Mouse (Mus musculus): ENCODE measurements around the gene Abhd14b. TPM values are rescaled to one million over a fixed set of nuclear protein-coding genes. Genes with fewer than 3 reads are reported as not detected.
"Not testable (repeated sequence)": the region's sequence is repeated elsewhere in the genome, so short reads cannot be mapped to it uniquely, and the experiment has no call there.

Abhd14b gene
- total RNA-seq, 2 experiments from 2014 or later, result 4.0 to 4.1 TPM

DNA sequence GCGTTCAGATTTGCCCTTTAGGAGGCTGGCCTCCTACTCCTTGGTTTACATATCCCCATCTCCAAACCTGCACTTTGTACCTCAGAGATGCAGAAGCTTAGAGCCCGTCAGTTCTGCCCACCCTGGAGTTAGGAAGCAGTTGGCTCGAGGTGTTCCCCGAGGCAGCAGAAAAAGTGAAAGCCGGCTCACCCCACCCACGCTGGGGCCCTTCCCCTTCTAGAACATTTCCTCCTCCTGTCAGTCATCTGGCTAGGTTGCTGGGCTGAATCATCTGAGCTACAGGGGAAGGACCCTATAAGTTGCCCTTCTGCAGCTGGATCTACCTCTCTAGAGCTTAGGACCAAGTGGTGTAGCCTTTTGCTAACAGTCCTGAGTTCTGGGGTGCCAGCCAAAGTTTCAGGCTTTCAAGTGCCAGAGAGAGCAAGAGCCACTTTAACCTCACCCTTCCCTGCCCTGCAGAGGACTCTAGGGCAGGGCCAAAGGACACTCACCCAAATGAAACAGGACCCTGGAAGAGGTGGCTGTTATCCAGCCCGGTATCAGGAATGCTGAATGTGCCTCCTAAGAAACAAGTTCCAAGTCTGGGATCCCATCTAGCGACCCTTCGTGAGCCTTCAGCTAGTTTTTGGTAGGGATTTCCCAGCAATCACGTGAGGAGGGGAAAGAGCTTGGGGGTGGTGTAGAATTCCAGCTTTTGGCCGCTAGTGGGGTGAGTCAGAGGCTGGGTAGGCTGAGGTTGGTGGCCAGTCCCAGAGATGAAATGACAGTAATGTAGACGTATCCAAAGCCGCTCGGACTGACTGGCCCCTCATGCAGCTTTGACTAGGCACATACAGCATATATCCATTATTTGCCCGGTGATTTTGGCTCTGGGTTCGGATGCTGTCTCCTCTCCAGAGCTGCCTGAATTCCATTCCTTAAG lies 29.0 kb downstream of the Abhd14b start:
- DNase-seq (ENCODE audit: low spot score), result peak; percentile 85

DNA sequence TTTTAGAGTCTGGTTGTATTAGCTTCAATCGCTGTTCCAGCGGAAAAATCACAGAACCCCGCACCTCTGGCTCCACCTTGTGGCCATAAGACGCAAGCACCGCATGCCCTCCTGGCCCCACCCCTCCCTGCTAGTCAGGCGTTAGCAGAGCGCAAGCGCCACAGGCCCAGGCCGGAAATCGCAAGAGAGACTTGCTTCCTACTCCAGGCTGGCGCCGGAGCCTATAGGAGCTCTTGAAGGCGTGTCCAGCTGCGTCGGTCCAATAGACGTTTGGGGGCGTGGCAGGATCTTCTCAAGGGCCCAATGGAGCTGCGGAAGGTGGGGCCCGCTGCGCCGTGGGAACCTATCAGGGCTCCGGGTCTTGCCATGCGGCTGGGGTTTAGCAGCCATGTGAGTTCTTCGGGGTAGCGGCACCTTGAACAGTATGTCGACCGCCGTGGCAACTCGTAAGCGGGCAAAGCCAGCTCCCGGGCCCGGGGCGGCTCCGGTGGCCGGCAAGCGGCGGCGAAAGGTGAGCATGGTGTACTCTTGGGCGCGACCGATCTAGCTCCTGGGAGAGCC lies 29.7 kb downstream of the Abhd14b start, which contains the start of gene Parp3:
Gene Parp3, minus strand, starts transcription at position 26 of the 561 bp plus-strand sequence.
- peak; percentile 99 for DNase-seq (ENCODE audit: low spot score)

DNA sequence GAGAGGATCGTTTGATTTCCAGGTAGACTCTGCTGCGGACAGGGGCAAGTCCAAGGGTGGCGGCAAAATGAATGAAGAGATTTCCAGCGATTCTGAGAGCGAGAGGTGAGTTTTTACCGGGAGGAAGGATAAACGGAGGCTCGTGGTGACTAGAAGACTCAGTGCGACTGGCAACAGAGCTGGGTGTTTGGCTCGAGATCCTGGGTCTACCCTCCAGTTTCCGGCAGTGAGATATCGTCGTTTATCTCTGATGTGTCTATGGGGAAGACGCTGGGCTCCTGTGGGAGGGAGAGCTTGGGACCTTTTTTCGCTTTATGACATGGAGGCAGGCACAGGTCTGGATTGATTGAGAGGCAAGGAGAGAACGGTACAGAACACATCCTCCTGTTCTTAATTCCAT lies 30.4 kb downstream of the Abhd14b start:
- no peak for DNase-seq (ENCODE audit: low spot score)

DNA sequence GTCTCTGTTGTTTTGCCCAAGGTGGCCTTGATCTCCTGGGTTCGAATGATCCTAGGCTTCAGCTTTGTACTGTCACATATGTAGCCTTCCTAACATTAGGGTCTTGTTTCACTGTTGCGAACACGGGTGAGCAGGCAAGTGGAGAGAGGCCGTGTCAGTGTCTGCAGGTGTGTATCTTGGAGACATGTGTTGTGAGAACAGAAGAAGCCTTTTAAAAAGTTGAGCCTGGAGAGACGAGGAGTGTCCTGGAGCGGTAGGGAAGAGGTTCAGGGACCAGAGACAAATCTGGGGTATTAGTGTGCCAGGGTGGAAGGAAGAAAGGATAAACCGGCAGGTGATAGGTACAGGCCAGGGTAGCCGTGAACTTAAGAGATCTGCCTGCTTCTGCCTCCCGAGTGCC lies 30.8 kb downstream of the Abhd14b start:
- DNase-seq (ENCODE audit: low spot score), result no peak

DNA sequence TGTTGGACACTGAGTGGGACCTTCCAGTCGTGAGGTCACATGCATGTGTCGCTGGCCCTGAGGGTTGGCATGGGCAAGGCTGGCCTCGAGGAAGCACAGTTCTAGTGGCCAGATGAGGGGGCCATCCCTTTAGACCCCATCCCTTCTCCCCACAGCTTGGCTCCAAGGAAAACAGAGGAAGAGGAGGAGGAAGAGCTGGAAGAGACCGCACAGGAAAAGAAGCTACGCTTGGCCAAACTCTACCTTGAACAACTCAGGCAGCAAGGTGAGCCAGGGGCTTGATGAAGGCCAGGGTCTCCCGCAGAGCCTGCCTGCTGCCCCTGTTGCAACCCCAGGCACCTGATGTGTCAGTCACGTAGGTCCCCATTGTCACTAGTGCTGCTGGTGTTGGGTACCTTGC lies 33.3 kb downstream of the Abhd14b start:
- no peak for DNase-seq (ENCODE audit: low spot score)

DNA sequence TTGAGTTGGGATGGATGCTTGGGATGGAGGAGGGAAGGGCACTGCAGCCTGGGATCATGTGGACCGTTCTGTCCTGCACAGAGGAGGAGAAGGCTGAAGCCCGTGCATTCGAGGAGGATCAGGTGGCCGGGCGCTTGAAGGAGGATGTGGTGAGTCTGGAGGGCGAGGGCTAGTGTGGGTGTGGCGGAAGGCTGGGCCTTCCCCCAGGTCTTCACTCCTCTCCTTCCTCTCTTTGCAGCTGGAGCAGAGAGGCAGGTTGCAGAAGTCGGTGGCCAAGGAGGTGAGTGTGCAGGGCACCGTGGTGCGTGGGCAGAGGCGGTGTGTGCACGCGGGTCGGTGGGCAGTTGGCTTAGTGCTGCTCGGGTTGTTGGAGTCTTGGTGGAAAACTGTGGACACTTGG lies 33.8 kb downstream of the Abhd14b start:
- no peak for DNase-seq (ENCODE audit: low spot score)

DNA sequence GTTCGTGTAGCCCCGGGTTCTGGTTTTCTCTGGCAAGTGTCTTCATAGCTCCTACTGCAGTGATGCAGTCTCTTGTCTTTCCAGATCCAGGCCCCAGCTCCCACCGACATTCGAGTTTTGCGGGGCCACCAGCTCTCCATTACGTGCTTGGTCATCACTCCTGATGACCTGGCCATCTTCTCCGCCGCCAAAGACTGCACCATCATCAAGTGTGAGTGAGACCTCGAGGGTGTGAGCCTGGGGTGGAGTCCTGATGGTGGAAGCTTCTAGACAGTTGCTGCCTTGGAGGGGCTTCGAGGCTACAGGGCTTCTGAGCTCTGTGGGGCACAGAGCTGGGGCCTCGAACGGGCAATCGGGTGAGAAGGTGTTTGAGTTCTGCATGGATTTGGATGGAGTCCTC lies 34.4 kb downstream of the Abhd14b start:
- DNase-seq (ENCODE audit: low spot score), result no peak

DNA sequence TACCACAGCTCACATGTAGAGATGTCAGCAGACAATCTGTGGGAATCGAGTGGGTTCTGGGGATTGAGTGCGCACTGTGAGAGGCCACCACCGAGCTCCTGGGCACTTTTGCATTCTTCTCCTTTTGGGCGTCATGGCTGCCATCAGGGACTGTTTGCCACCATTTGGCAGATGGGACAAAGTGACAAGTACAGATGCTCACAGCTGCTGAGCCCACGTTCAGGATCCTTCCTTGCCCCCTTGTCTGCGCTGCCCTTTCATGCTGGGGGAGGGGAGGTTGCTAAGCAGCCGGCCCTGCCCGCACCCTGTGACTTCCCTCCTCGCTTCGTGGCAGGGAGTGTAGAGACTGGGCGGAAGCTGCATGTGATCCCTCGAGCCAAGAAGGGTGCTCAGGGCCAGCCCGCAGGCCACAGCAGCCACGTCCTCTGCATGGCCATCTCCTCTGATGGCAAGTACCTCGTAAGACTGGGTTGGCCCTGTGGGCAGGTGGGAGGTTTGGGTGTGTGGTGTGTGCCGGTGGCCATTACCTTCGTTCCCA lies 35.4 kb downstream of the Abhd14b start:
- no peak for DNase-seq (ENCODE audit: low spot score)

DNA sequence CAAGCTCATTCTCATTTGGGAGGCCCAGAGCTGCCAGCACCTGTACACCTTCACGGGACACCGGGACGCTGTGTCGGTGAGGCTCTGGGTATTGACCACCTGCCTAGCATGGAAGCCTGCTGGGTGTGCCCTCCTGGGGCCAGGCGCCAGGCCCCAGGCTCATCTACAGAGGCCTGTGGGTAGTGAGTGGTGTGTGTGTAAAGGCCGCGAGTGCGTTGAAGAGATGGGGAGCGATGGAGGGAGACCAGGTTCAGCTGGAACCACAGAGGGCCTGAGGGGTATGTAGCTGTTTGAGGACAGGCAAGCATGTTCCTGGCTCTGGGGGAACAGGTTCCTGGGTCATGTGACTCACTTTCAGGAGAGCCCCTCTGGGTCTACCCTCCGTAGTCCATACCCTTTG lies 35.9 kb downstream of the Abhd14b start:
- no peak for DNase-seq (ENCODE audit: low spot score)

DNA sequence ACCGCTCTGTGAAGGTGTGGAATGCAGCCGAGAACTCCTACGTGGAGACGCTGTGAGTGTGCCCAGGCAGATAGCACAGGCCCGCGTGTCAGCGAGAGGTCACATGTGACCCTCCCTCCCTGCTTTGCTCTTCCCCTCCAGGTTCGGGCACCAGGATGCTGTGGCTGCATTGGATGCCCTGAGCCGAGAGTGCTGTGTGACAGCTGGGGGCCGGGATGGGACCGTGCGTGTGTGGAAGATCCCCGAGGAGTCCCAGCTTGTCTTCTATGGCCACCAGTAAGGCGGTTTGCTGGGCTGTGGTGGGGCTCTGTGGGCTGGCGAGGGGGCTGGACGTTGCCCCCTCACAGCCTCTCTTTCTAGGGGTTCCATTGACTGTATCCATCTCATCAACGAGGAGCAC lies 36.3 kb downstream of the Abhd14b start:
- no peak for DNase-seq (ENCODE audit: low spot score)

DNA sequence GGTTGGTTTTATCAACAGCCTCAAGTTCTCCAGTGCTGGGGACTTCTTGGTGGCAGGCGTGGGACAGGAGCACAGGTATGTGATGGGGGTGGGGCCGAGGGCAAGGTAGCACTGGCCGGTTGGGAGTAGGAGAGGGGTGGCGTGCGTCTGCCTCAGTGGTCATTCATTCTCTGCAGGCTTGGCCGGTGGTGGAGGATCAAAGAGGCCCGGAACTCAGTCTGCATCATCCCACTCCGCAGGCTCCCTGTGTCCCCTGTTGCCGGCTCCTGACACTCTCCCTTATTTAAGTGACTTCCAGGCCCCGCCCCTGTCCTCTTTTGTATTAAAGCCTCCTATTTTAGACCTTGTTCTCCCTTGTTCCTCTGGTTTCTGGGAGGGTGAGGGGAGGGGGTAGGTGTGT lies 37.8 kb downstream of the Abhd14b start:
- no peak for DNase-seq (ENCODE audit: low spot score)

DNA sequence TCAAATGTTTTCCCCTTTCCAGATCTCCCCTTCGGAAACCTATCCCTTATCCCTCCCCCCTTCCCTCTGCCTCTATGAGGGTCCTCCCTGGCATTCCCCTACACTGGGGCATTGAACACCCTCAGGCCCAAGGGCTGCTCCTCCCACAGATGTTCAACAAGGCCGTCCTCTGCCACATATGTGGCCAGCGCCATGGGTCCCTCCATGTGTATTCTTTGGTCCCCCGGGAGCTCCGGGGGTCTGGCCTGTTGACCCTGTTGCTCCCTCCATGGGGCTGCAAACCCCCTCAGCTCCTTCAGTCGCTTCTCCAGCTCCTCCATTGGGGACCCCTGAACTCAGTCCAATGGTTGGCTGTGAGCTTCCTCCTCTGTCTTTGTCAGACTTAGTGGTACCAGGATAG lies 40.3 kb downstream of the Abhd14b start:
- not testable (repeated sequence) for DNase-seq (ENCODE audit: low spot score)

DNA sequence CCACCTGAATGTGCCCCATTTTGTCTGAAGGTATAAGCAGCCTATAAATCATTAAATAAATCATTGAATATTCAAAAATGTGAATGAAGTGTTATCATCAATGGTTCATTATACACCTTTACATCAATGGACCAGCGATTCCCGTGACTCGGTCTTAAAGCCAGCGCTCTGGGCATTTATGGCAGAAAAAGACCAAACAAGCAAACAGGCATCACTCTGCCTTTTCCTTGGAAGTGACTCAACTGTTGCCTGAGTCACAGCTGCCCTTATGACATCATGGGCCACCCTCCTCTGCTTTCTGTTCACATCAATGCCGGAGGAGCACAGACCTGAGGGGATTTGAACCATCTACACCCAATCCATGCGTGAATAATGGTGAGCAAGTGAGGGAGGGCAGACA lies 52.4 kb downstream of the Abhd14b start, which contains the start of gene Iqcf1:
Gene Iqcf1, plus strand, starts transcription at position 301 of the 400 bp plus-strand sequence.
- no peak for DNase-seq (ENCODE audit: low spot score)

DNA sequence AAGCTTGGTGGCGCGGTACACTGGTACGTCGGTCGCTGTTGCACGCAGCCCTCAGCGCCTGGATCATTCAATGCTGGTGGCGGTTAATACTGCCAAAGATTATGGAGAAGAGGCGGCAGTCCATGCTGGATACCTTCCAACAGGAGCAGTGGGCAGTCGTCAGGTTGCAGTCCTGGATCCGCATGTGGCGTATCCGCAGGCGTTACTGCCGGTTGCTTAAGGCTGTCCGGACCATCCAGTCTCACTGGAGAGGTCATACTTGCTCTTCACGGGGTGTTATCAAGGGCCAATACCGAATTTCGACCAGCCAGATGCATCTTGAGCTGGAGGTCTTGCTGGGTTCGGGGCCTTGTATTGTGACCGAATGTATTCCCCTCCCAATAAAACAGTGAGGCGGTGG lies 54.6 kb downstream of the Abhd14b start:
- no peak for DNase-seq (ENCODE audit: low spot score)

Other genes with a start within 250 kb of the Abhd14b start
- 1 to 10 TPM; 2.7 to 3.7 TPM for gene Ppm1m, start 247.7 kb upstream of the Abhd14b start, total RNA-seq (2021)
- gene Twf2, start 244.4 kb upstream of the Abhd14b start, total RNA-seq (2021), result 100 to 1,000 TPM; 204 to 208 TPM
- gene Tlr9, start 224.9 kb upstream of the Abhd14b start, total RNA-seq (2021), result under 1 TPM in 1 of 2 experiments, not detected in 1; 0.11 TPM
- 100 to 1,000 TPM; 206 to 228 TPM for gene Alas1, start 198.8 kb upstream of the Abhd14b start, total RNA-seq (2021)
- 1 to 10 TPM; 1.8 to 1.9 TPM for gene Poc1a, start 166.4 kb upstream of the Abhd14b start, total RNA-seq (2021)
- 10 to 100 TPM; 15.3 to 27.6 TPM for gene Dusp7, start 78.8 kb upstream of the Abhd14b start, total RNA-seq (2021)
- gene Rpl29, start 18.0 kb upstream of the Abhd14b start, total RNA-seq (2021), result 100 to 1,000 TPM; 280 to 298 TPM
- gene Acy1, start 9.1 kb upstream of the Abhd14b start, total RNA-seq (2021), result 10 to 100 TPM; 10.0 to 13.0 TPM
- gene Abhd14a, start 219 bp downstream of the Abhd14b start, total RNA-seq (2021), result 10 to 100 TPM; 16.9 to 17.0 TPM
- 10 to 100 TPM; 54.7 to 69.6 TPM for gene Pcbp4, start 5.8 kb downstream of the Abhd14b start, total RNA-seq (2021)
- gene Gpr62, start 18.5 kb downstream of the Abhd14b start, total RNA-seq (2021), result under 1 TPM; 0.14 to 0.21 TPM
- gene Rrp9, start 28.5 kb downstream of the Abhd14b start, total RNA-seq (2021), result 10 to 100 TPM; 19.8 to 21.7 TPM
- 10 to 100 TPM; 68.1 to 69.4 TPM for gene Parp3, start 29.5 kb downstream of the Abhd14b start, total RNA-seq (2021)
- gene Iqcf1, start 52.5 kb downstream of the Abhd14b start, total RNA-seq (2021), result not detected
- not detected for gene Iqcf5, start 67.1 kb downstream of the Abhd14b start, total RNA-seq (2021)
- gene Iqcf3, start 114.2 kb downstream of the Abhd14b start, total RNA-seq (2021), result not detected
- not detected for gene Iqcf4, start 123.5 kb downstream of the Abhd14b start, total RNA-seq (2021)
- not detected for gene Iqcf6, start 179.1 kb downstream of the Abhd14b start, total RNA-seq (2021)
- gene Grm2, start 208.6 kb downstream of the Abhd14b start, total RNA-seq (2021), result not detected
- 10 to 100 TPM; 29.8 to 30.6 TPM for gene Tex264, start 238.5 kb downstream of the Abhd14b start, total RNA-seq (2021)

All from gastrocnemius, adult 18-20 months (tissue).